Mouse (Mus musculus) G1E (cell line): ENCODE data around the gene Cacna1a. TPM values are rescaled to one million over a fixed set of nuclear protein-coding genes. Genes with fewer than 3 reads are reported as not detected.
"Not testable (repeated sequence)": the region's sequence is repeated elsewhere in the genome, so short reads cannot be mapped to it uniquely, and the experiment has no call there.

Experiments used
- ATAC-seq: 2 replicates; pipeline ENCODE4 v1.8.0; 2016; ENCODE audit warnings: mild to moderate bottlenecking; ENCODE audit not compliant: insufficient number of reproducible peaks, poor library complexity, low FRiP score, severe bottlenecking; ENCODE audit errors: extremely low read depth
- DNase-seq: peaks from one replicate; pipeline ENCODE4 v3.0.0; 2012; ENCODE audit warnings: low spot score
- H3K27me3 ChIP-seq: 2 replicates; pipeline ENCODE4 v1.6.1; 2012; ENCODE audit warnings: mild to moderate bottlenecking, low read length, inconsistent platforms; ENCODE audit not compliant: insufficient read depth
- H3K36me3 ChIP-seq: replicated peaks from 2 replicates; pipeline ENCODE3; 2012; ENCODE audit warnings: mild to moderate bottlenecking, inconsistent platforms
- H3K4me1 ChIP-seq: 2 replicates; pipeline ENCODE4 v1.6.1; 2012; ENCODE audit warnings: low read depth, low read length, inconsistent platforms, mixed read lengths; ENCODE audit not compliant: insufficient read depth
- H3K4me3 ChIP-seq: 2 replicates; pipeline ENCODE4 v1.5.1; 2012; ENCODE audit warnings: low read depth, mild to moderate bottlenecking, inconsistent platforms, low read length, moderate library complexity, mixed read lengths
- H3K9me3 ChIP-seq: replicated peaks from 2 replicates; pipeline ENCODE4 v1.6.1; 2012; ENCODE audit warnings: inconsistent platforms
- CTCF ChIP-seq: IDR thresholded peaks from 2 replicates; pipeline ENCODE4 v1.5.1; 2012; ENCODE audit warnings: low read depth, low read length, inconsistent platforms, mixed read lengths
- GATA1 ChIP-seq: IDR thresholded peaks from 2 replicates; pipeline ENCODE4 v1.6.1; 2012; ENCODE audit warnings: borderline replicate concordance, low read length, inconsistent platforms, mixed read lengths
- GATA2 ChIP-seq: IDR thresholded peaks from 2 replicates; pipeline ENCODE4 v1.6.1; 2012; ENCODE audit warnings: low read depth, low read length, inconsistent platforms, borderline replicate concordance
- POLR2AphosphoS5 ChIP-seq: IDR thresholded peaks from 2 replicates; pipeline ENCODE4 v1.6.1; 2012; ENCODE audit warnings: low read depth, low read length, inconsistent platforms; ENCODE audit not compliant: insufficient replicate concordance
- TAL1 ChIP-seq: conservative IDR thresholded peaks from 2 replicates; pipeline ENCODE4 v1.6.1; 2012; ENCODE audit warnings: low read depth, low read length, inconsistent platforms, mixed read lengths
- polyA plus RNA-seq: library from polyadenylated mRNA; stranded (reverse); fragments of >175 nt; gene quantifications from 2 replicates; pipeline ENCODE4 v1.2.3, GENCODE M21; 2012
- total RNA-seq, 2 experiments: library from RNA; stranded (forward) in 1 of 2; stranded (reverse) in 1 of 2; fragments of 200-1000 nt in 1 of 2; fragments of >200 nt in 1 of 2; fragmentation: Nextera tagmentation in 1 of 2; gene quantifications; 2 replicates each; pipeline ENCODE4 v1.2.3; 2014 to 2017

Gene Cacna1a
- total and polyA plus RNA-seq, 3 experiments = 0.23 to 31.7 (median 1.0) TPM

DNA sequence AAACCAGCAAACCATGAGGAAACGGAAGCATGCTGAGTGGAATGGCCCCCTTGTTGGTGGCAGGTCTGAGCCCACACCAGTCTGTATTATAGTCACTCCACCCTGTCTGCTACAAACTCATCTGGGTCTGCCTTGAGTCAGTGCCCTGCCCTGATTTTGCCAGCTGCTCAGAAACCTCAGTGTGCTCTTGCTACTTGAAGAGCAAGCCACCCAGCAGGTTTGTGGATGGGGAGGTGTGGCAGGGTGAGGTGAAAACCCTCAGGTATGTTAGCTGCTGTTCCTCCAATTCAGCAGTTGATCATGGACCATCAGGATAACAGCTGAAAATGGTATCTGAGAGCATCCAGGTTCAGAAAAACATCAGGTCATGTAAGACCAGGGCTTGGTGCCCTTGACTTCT is 279.8 kb downstream of the Cacna1a start:
- Histone ChIP-seq H3K4me3 (no peak overlapping the region), H3K27me3 (no peaks in the 10 kb centered on the region), H3K4me1 (peaks cover 65% of the 10 kb centered on the region), H3K36me3 (peaks cover 55% of the 10 kb centered on the region), H3K9me3 (no peaks in the 10 kb centered on the region)
- TF ChIP-seq POLR2AphosphoS5 (0 out of 2 replicates have a peak, but pooled peaks have one; percentile 24), CTCF (no peak)
- no peak for DNase-seq
- ATAC-seq = no peak

DNA sequence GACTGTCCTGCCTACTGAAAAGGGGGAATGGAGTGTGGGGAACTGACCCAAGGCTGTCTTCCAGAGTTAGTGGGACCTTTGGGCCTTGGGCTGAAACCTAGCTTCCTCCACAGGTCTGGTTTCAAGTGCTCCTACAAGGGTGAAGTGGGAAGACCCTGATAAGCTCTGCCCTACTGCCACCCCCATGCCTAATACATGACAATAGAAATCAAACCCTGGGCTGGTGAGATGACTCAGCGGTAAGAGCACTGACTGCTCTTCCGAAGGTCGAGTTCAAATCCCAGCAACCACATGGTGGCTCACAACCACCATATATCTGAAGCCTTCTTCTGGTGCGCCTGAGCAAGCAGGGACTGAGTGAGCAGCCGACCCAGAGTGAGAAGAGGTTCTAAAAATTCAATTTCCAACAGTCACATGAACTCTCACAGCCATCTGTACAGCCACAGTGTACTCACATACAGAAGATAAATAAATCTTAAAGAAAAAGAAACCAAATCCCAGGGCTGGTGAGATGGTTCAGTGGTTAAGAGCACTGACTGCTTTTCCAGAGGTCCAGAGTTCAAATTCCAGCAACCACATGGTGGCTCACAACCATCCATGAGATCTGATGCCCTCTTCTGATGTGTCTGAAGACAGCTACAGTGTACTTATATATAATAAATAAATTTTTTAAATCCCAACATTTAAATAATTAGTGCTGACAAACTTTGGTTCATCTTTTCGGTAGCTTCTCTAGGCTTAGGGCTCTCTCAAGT is 280.7 kb downstream of the Cacna1a start:
- DNase-seq (no peak), ATAC-seq (no peak)
- Histone ChIP-seq H3K9me3 (no peaks in the 10 kb centered on the region), H3K4me1 (peaks cover 63% of the 10 kb centered on the region), H3K27me3 (no peaks in the 10 kb centered on the region), H3K4me3 (no peak overlapping the region), H3K36me3 (peaks cover 63% of the 10 kb centered on the region)
- TF ChIP-seq POLR2AphosphoS5 (no peak; the same call in 1 of the 2 replicates), TAL1 (no peak), GATA1 (no peak), GATA2 (no peak), CTCF (no peak)

DNA sequence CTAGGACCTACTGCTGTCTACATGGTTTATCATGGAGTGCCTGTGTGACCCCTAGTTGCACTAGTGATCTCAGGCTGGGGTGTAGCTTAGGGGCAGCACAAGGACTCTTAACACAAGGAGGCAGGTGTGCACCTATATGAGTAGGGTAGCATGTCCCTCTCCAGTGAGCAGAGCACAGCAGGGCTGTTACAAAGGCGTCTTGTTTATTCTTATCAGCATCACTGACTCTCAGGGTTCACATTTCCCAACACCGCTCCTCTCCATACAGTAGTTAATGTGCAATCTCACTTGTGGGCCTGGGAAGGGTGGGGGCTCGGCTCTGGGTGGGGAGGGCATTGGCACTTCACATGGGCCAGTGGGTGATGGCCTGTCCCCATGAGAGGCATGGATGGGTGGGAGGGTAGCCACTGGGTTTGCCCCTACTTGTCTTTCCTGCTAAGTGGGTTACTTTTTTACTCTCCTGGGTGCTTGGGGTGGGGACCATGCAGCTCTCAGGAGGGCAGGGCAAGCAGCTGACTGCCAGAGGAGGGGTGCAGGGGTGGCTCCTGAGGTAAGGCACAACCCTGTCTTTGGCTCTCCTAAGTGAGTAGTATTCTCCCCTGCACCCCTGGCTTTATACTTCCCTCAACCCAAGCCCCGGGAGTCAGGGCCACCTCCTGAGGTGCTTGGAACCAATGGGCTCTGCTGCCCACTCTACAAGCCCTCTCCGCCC is 282.2 kb downstream of the Cacna1a start:
- DNase-seq, H3K27me3 ChIP-seq, H3K4me3 ChIP-seq, H3K9me3 ChIP-seq, ATAC-seq: not testable (repeated sequence)
- peaks cover 78% of the 10 kb centered on the region for H3K36me3 ChIP-seq
- H3K4me1 ChIP-seq = peaks cover 61% of the 10 kb centered on the region

DNA sequence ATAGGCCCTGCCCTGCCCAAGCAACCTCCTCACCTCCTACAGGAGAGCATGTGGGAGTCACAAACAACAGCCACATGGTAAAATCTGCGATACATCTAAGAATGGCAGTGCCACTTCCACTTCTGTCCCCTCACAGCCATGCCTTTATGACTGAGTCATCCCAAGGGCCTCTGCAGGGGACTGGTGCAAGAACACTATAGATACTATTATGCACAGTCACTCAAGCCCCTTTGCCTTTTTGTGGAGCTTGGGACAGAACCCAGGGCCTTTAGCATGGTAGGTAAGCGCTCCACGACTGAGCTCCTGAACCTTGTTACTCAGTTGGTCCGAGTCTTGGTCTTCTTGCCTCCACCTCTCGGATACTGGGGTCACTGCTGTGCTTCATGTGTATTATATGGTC is 289.1 kb downstream of the Cacna1a start:
- Histone ChIP-seq H3K36me3 (peaks cover 95% of the 10 kb centered on the region), H3K27me3 (no peaks in the 10 kb centered on the region), H3K9me3 (no peaks in the 10 kb centered on the region), H3K4me3 (no peak overlapping the region), H3K4me1 (peaks cover 57% of the 10 kb centered on the region)
- no peak for DNase-seq
- TF ChIP-seq POLR2AphosphoS5 (no peak), GATA2 (no peak), GATA1 (no peak), CTCF (no peak), TAL1 (no peak)
- ATAC-seq = no peak

DNA sequence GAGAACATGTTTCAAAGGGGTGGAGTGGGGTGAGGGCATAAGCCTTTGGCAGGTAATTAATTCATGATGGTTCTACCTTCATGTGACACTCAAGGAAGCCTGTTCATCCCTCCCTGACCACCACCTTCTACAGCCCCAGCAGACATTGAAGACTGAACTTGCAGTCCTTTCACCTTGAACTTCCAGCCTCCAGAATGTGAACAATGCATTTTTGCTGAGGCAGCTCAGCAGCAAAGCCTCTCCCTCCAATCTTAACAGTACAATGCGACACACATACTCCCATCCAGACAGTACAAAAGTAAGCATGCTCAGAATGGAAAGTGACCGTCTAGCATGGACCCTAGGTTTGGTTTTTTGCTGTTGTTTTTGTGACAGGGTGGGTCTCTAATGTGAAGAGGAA is 293.2 kb downstream of the Cacna1a start:
- H3K9me3 ChIP-seq = no peaks in the 10 kb centered on the region
- no peak for DNase-seq
- peaks cover 74% of the 10 kb centered on the region for H3K4me1 ChIP-seq
- no peak for ATAC-seq
- peaks cover 91% of the 10 kb centered on the region for H3K36me3 ChIP-seq
- no peak for TF ChIP-seq CTCF
- no peak for TF ChIP-seq GATA2
- TF ChIP-seq TAL1 = no peak
- no peak for TF ChIP-seq POLR2AphosphoS5
- no peak for TF ChIP-seq GATA1
- H3K27me3 ChIP-seq = no peaks in the 10 kb centered on the region
- H3K4me3 ChIP-seq = no peak overlapping the region

DNA sequence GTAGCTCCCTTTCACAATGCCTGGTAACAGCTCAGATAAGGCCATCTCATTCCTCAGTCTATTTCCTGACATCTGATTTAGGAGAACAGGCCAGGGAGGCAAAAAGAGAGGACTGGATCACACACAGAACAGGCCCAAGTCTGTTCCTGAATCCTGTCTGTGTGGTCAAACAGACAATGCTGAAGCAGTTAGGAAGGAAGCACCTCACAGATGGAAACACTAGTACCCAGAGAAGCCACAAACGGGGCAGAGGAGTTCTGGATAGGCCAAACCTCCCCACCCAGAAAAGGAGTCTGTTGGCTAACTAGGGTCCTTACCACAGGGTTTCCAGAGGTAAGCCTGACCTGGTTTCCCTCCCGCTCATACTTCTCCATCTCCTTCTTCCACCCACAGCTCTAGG is 294.0 kb downstream of the Cacna1a start:
- no peak for ATAC-seq
- H3K36me3 ChIP-seq = peaks cover 84% of the 10 kb centered on the region
- no peak overlapping the region for H3K4me3 ChIP-seq

More for the DNA sequence above, 294.0 kb downstream of the Cacna1a start:
- no peak for DNase-seq
- Histone ChIP-seq H3K4me1 (peaks cover 69% of the 10 kb centered on the region), H3K9me3 (no peaks in the 10 kb centered on the region), H3K27me3 (no peaks in the 10 kb centered on the region)
- no peak for TF ChIP-seq GATA1
- TF ChIP-seq TAL1 = no peak
- no peak for TF ChIP-seq CTCF
- TF ChIP-seq POLR2AphosphoS5 = no peak
- no peak for TF ChIP-seq GATA2
